Mouse (Mus musculus) heart, embryonic 14.5 days (tissue): ENCODE results near the gene Guca2b. TPM values are rescaled to one million over a fixed set of nuclear protein-coding genes. Genes with fewer than 3 reads are reported as not detected.

Source experiments
- ATAC-seq: fragments of 200-750 bp; cut with Nextera tagmentation; 2 replicates; pipeline ENCODE4 v1.8.0; 2017; ENCODE audit warnings: low read depth, moderate TSS enrichment; ENCODE audit not compliant: insufficient number of reproducible peaks, insufficient read depth, low FRiP score
- H3K27ac ChIP-seq, 2 experiments: fragments of 200-500 bp in 1 of 2; fragments of 300-500 bp in 1 of 2; sonication (generic) in 1 of 2; replicated peaks in 1 of 2; 2 replicates each; pipeline ENCODE4 v1.5.1; 2012 to 2014; ENCODE audit warnings: low read depth in 2 of 2, low read length in 2 of 2, control low read depth in 1 of 2, mild to moderate bottlenecking in 1 of 2, mixed read lengths in 1 of 2; ENCODE audit not compliant: control insufficient read depth in 1 of 2, insufficient read depth in 1 of 2
- H3K27me3 ChIP-seq: fragments of 300-500 bp; sonication (generic); 2 replicates; pipeline ENCODE4 v1.6.1; 2014; ENCODE audit warnings: mild to moderate bottlenecking, low read length, control low read depth; ENCODE audit not compliant: control insufficient read depth, insufficient read depth
- H3K36me3 ChIP-seq: fragments of 300-500 bp; sonication (generic); 2 replicates; pipeline ENCODE4 v1.6.1; 2014; ENCODE audit warnings: mild to moderate bottlenecking, control low read depth, low read length, mixed read lengths; ENCODE audit not compliant: control insufficient read depth, insufficient read depth
- H3K4me1 ChIP-seq, 2 experiments: fragments of 200-500 bp in 1 of 2; fragments of 300-500 bp in 1 of 2; sonication (generic) in 1 of 2; 2 replicates each; pipeline ENCODE4 v1.6.1; 2012 to 2014; ENCODE audit warnings: low read length in 2 of 2, control low read depth in 1 of 2, mixed read lengths in 1 of 2; ENCODE audit not compliant: control insufficient read depth in 2 of 2, insufficient read depth in 2 of 2
- H3K4me2 ChIP-seq: fragments of 300-500 bp; sonication (generic); 2 replicates; pipeline ENCODE4 v1.6.1; 2014; ENCODE audit warnings: mild to moderate bottlenecking, low read length
- H3K4me3 ChIP-seq, 2 experiments: fragments of 200-500 bp in 1 of 2; fragments of 300-500 bp in 1 of 2; sonication (generic) in 1 of 2; 2 replicates each; pipeline ENCODE4 v1.5.1; 2012 to 2014; ENCODE audit warnings: low read length in 2 of 2, mild to moderate bottlenecking in 2 of 2, control low read depth in 1 of 2, low read depth in 1 of 2, moderate library complexity in 1 of 2; ENCODE audit not compliant: control insufficient read depth in 1 of 2, insufficient read depth in 1 of 2
- H3K9ac ChIP-seq: fragments of 300-500 bp; sonication (generic); 2 replicates; pipeline ENCODE4 v1.6.1; 2014; ENCODE audit warnings: mild to moderate bottlenecking, low read length
- H3K9me3 ChIP-seq: fragments of 300-500 bp; sonication (generic); 2 replicates; pipeline ENCODE4 v1.6.1; 2016; ENCODE audit warnings: low read length, control low read depth; ENCODE audit not compliant: control insufficient read depth
- WGBS: fragments of 180-500 bp; shearing (Covaris S2); extraction: QIAGEN DNeasy Blood & Tissue Kit; methylation state at CpG from one replicate; pipeline ENCODE4 v1.1.7; 2014; 5-methylcytosine and 5-hydroxymethylcytosine counted together
- polyA plus RNA-seq: library from polyadenylated mRNA; unstranded; fragments of >200 nt; fragmentation: Nextera tagmentation; extraction: Ambion mirVana; gene quantifications from 2 replicates; pipeline ENCODE4 v1.2.1, GENCODE M21; 2014

Guca2b gene
- polyA plus RNA-seq: not detected in 2 replicates

GRCm38 (mm10) chr4:119658731-119659130 lies at the start of gene Guca2b:
TSS of gene Guca2b (minus strand) at chr4:119658954.
- no peak within 1 kb of the TSS for H3K4me2 ChIP-seq
- no peak within 1 kb of the TSS for H3K9ac ChIP-seq
- no peak within 1 kb of the TSS for H3K27ac ChIP-seq
- H3K4me1 ChIP-seq: peaks cover 21 to 31% of the 10 kb centered on the region in 2 experiments
- no peaks in the 10 kb centered on the region for H3K27me3 ChIP-seq
- no peaks in the 10 kb centered on the region for H3K36me3 ChIP-seq
- H3K4me3 ChIP-seq: no peak within 1 kb of the TSS
- WGBS: 96% methylated on average over 4 of the region's 4 CpGs
- no peak for ATAC-seq
- no peaks in the 10 kb centered on the region for H3K9me3 ChIP-seq

GRCm38 (mm10) chr4:119707751-119708150 lies 49.0 kb upstream of the Guca2b start:
- no peaks in the 10 kb centered on the region for H3K27me3 ChIP-seq
- H3K4me1 ChIP-seq: no peaks in the 10 kb centered on the region
- no peak overlapping the region for H3K27ac ChIP-seq
- H3K36me3 ChIP-seq: no peaks in the 10 kb centered on the region
- H3K9me3 ChIP-seq: no peaks in the 10 kb centered on the region
- no peak overlapping the region for H3K4me3 ChIP-seq
- no peak for ATAC-seq
- H3K4me2 ChIP-seq: no peak overlapping the region
- H3K9ac ChIP-seq: no peak overlapping the region
- WGBS: 48% methylated on average over 3 of the region's 3 CpGs

GRCm38 (mm10) chr4:119707326-119707725 lies 48.6 kb upstream of the Guca2b start:
- H3K9ac ChIP-seq: no peak overlapping the region
- WGBS: 73% methylated on average over 5 of the region's 5 CpGs
- H3K4me2 ChIP-seq: no peak overlapping the region
- H3K4me1 ChIP-seq: no peaks in the 10 kb centered on the region
- no peaks in the 10 kb centered on the region for H3K36me3 ChIP-seq
- H3K27ac ChIP-seq: no peak overlapping the region
- H3K27me3 ChIP-seq: no peaks in the 10 kb centered on the region
- H3K4me3 ChIP-seq: no peak overlapping the region
- no peak for ATAC-seq
- H3K9me3 ChIP-seq: no peaks in the 10 kb centered on the region

- no peaks in the 10 kb centered on the region for H3K36me3 ChIP-seq
- WGBS: 77% methylated on average over 8 of the region's 8 CpGs
- H3K27me3 ChIP-seq: no peaks in the 10 kb centered on the region
- H3K9ac ChIP-seq: no peak overlapping the region
- no peak for ATAC-seq
- H3K4me1 ChIP-seq: no peaks in the 10 kb centered on the region
- H3K4me3 ChIP-seq: no peak overlapping the region
- H3K9me3 ChIP-seq: no peaks in the 10 kb centered on the region
- no peak overlapping the region for H3K27ac ChIP-seq
- H3K4me2 ChIP-seq: no peak overlapping the region
Observed at GRCm38 (mm10) chr4:119703965-119704364, 45.2 kb upstream of the Guca2b start.

GRCm38 (mm10) chr4:119701269-119701954 lies 42.7 kb upstream of the Guca2b start:
- no peak for ATAC-seq
- Histone ChIP-seq H3K9ac (no peak overlapping the region), H3K27ac (no peak overlapping the region), H3K4me1 (no peaks in the 10 kb centered on the region), H3K9me3 (no peaks in the 10 kb centered on the region), H3K4me2 (no peak overlapping the region), H3K4me3 (no peak overlapping the region), H3K36me3 (no peaks in the 10 kb centered on the region), H3K27me3 (no peaks in the 10 kb centered on the region)
- WGBS: 75% methylated on average over 11 of the region's 11 CpGs

GRCm38 (mm10) chr4:119698339-119698738 lies 39.6 kb upstream of the Guca2b start:
- Histone ChIP-seq H3K4me3 (no peak overlapping the region), H3K9me3 (no peaks in the 10 kb centered on the region), H3K9ac (no peak overlapping the region), H3K4me2 (no peak overlapping the region), H3K27ac (no peak overlapping the region), H3K4me1 (no peaks in the 10 kb centered on the region), H3K27me3 (no peaks in the 10 kb centered on the region), H3K36me3 (no peaks in the 10 kb centered on the region)
- ATAC-seq: no peak
- 58% methylated on average over 2 of the region's 2 CpGs for WGBS

- Histone ChIP-seq H3K36me3 (no peaks in the 10 kb centered on the region), H3K9me3 (no peaks in the 10 kb centered on the region; the same call in 1 of the 2 replicates), H3K4me2 (no peak overlapping the region), H3K4me3 (no peak overlapping the region), H3K27ac (no peak overlapping the region), H3K4me1 (peaks cover 0 to 4% of the 10 kb centered on the region in 2 experiments; a peak in 2 of 4 replicates), H3K9ac (no peak overlapping the region), H3K27me3 (no peaks in the 10 kb centered on the region)
- 71% methylated on average over 2 of the region's 2 CpGs for WGBS
- ATAC-seq: no peak
Observed at GRCm38 (mm10) chr4:119685746-119686145, 27.0 kb upstream of the Guca2b start.

GRCm38 (mm10) chr4:119682596-119682995 lies 23.8 kb upstream of the Guca2b start:
- no peak overlapping the region for H3K4me2 ChIP-seq
- H3K27me3 ChIP-seq: no peaks in the 10 kb centered on the region
- H3K27ac ChIP-seq: no peak overlapping the region
- peaks cover 0 to 4% of the 10 kb centered on the region in 2 experiments; a peak in 2 of 4 replicates for H3K4me1 ChIP-seq
- no peak for ATAC-seq
- H3K36me3 ChIP-seq: no peaks in the 10 kb centered on the region
- no peaks in the 10 kb centered on the region; the same call in 1 of the 2 replicates for H3K9me3 ChIP-seq
- 69% methylated on average over 5 of the region's 5 CpGs for WGBS
- H3K9ac ChIP-seq: no peak overlapping the region
- no peak overlapping the region for H3K4me3 ChIP-seq
